Mouse (Mus musculus): ENCODE data around the gene Egfl7. TPM values are rescaled to one million over a fixed set of nuclear protein-coding genes. Genes with fewer than 3 reads are reported as not detected.
A peak's percentile ranks its signal among the peaks of the same experiment; 100 is the strongest.

Egfl7 gene
- polyA plus RNA-seq, 1 experiment from 2014 or later: 75.7 TPM

DNA sequence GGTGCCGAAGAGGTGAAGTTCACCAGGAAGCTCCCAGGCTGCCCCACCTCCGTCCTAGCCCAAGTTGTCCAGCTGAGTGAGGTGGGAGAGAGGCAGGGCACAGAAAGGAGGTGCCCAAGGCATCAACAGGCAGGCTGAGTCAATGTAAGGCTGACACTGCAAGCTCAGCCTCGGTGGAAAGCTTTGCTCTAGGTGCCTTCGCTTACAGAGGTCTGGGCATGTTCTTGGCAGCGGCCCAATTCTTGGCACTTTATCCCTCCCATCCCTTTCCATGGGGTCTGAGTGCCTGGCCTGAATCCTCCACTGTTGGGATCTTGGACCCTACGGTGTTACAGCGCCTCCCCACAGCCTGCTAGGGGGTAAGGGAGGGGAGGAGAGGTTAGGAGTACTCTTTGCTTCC, 2.9 kb downstream of the Egfl7 start:
- H3K27ac ChIP-seq (ENCODE audit: low read depth, low read length): no peak overlapping the region
- H3K4me3 ChIP-seq (ENCODE audit: low read depth, low read length): no peak overlapping the region
- no peak for ATAC-seq (ENCODE audit: insufficient read depth, low FRiP score, low TSS enrichment)
- H3K4me2 ChIP-seq (ENCODE audit: low read depth): no peak overlapping the region
- no peak for DNase-seq (ENCODE audit: low spot score)
- H3K36me3 ChIP-seq (ENCODE audit: control insufficient read depth, insufficient read depth, low read length): no peaks in the 10 kb centered on the region
- no peak overlapping the region for H3K9ac ChIP-seq (ENCODE audit: low read length)
- peaks cover 7% of the 10 kb centered on the region; the same call in 1 of the 2 replicates for H3K4me1 ChIP-seq (ENCODE audit: control insufficient read depth, insufficient read depth, low read length)
- H3K27me3 ChIP-seq (ENCODE audit: control insufficient read depth, insufficient read depth, low read length): no peaks in the 10 kb centered on the region
- WGBS: 85% methylated on average over 7 of the region's 7 CpGs
- H3K9me3 ChIP-seq (ENCODE audit: control insufficient read depth, low read length): no peaks in the 10 kb centered on the region

DNA sequence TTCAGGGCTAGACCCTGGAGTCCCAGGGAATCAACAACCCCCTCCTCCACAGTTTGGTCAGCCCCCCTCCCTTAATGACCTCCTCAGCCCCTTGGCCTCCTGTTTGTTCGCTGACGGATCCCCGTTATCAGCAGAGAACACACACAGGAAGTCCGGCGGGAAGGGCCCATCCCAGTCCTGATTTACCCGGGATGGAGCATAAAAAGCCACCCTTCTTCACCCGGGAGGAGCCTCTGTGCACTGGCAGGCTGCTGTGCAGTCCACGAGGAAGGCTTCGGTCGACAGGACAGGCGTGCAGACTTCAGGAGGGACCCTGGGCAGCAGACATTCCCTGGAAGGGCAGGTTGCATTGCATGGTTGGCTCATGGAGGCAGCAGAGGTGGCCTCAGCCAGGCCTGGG, 3.8 kb downstream of the Egfl7 start:
- Histone ChIP-seq H3K4me2 (ENCODE audit: low read depth) (no peak overlapping the region), H3K9me3 (ENCODE audit: control insufficient read depth, low read length) (no peaks in the 10 kb centered on the region), H3K4me1 (ENCODE audit: control insufficient read depth, insufficient read depth, low read length) (no peaks in the 10 kb centered on the region), H3K4me3 (ENCODE audit: low read depth, low read length) (0 out of 2 replicates have a peak overlapping the region, but pooled peaks have one; percentile 12), H3K27ac (ENCODE audit: low read depth, low read length) (peak overlapping the region; percentile 39; the same call in 1 of the 2 replicates), H3K9ac (ENCODE audit: low read length) (no peak overlapping the region; the same call in 1 of the 2 replicates), H3K27me3 (ENCODE audit: control insufficient read depth, insufficient read depth, low read length) (no peaks in the 10 kb centered on the region), H3K36me3 (ENCODE audit: control insufficient read depth, insufficient read depth, low read length) (no peaks in the 10 kb centered on the region)
- DNase-seq (ENCODE audit: low spot score): no peak
- 65% methylated on average over 11 of the region's 11 CpGs for WGBS
- ATAC-seq (ENCODE audit: insufficient read depth, low FRiP score, low TSS enrichment): no peak

DNA sequence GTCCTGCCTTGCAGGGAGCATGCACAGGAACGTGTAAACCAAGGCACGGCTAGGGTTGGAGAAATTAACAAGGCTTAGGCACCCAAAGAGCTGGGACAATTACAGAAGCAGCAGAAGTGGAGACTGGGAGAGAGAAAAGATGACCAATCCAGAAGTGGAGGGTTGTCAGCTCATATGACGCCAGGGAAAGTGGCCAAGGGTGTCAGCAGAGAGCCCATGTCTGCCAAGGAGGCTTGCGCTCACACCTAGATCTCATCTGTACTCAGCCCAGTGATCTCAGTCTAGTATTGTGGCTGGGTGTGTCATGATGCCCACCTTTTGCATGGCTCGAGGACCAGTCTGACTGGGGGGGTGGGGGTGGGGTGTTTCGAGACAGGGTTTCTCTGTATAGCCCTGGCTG, 5.9 kb downstream of the Egfl7 start:
- no peaks in the 10 kb centered on the region for H3K9me3 ChIP-seq (ENCODE audit: control insufficient read depth, low read length)
- H3K4me3 ChIP-seq (ENCODE audit: low read depth, low read length): peak overlapping the region; percentile 54
- 61% methylated on average over 6 of the region's 6 CpGs for WGBS
- ATAC-seq (ENCODE audit: insufficient read depth, low FRiP score, low TSS enrichment) (no peak), DNase-seq (ENCODE audit: low spot score) (no peak)
- H3K36me3 ChIP-seq (ENCODE audit: control insufficient read depth, insufficient read depth, low read length): no peaks in the 10 kb centered on the region
- 0 out of 2 replicates have a peak overlapping the region, but pooled peaks have one; percentile 34 for H3K27ac ChIP-seq (ENCODE audit: low read depth, low read length)
- H3K4me1 ChIP-seq (ENCODE audit: control insufficient read depth, insufficient read depth, low read length): no peaks in the 10 kb centered on the region
- no peaks in the 10 kb centered on the region for H3K27me3 ChIP-seq (ENCODE audit: control insufficient read depth, insufficient read depth, low read length)
- no peak overlapping the region for H3K4me2 ChIP-seq (ENCODE audit: low read depth)
- 0 out of 2 replicates have a peak overlapping the region, but pooled peaks have one; percentile 32 for H3K9ac ChIP-seq (ENCODE audit: low read length)

DNA sequence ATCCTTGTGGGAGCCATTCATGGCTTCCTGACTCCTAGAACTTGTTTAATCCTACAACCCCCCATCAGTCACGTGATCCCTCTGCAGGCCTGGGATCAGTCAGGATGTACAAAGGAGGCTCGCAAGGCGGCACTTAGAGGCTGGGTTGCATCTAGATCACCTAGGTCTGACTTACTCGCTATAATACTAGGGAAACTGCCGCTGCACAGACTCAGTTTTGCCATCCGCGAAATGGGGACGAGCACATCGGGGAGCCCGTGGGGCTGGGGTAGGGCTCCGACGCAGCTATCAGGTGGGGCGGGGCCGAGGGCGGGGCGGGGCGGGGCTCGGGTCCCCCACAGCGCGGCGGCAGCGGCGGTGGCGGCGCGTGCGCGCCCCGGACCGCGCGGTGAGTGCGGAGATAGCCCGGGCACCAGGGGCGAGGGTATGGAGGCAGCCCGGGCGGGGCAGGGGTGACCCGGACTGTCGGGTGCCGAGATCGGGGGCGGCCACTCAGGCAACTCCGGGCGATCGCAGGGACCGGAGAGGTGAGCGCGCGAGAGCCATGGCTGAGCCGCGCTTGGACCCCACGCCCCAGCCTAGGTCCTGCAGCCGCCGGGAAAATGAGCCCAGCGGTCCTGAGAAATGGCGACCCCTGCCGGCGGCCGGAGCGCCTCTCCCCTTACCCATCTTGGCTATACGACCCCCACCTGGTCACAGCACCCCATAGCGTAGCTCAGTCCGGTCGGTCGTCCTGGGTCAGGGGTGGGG, 6.7 kb downstream of the Egfl7 start, which contains the start of gene Gm20532:
Gene Gm20532, plus strand, starts transcription at position 346 of the 750 bp plus-strand sequence.
- Histone ChIP-seq H3K4me2 (ENCODE audit: low read depth) (peak within 1 kb of the TSS; percentile 57), H3K27ac (ENCODE audit: low read depth, low read length) (peak within 1 kb of the TSS; percentile 49; the same call in 1 of the 2 replicates), H3K9ac (ENCODE audit: low read length) (peak within 1 kb of the TSS; percentile 53), H3K4me1 (ENCODE audit: control insufficient read depth, insufficient read depth, low read length) (no peaks in the 10 kb centered on the region), H3K27me3 (ENCODE audit: control insufficient read depth, insufficient read depth, low read length) (no peaks in the 10 kb centered on the region), H3K9me3 (ENCODE audit: control insufficient read depth, low read length) (no peaks in the 10 kb centered on the region), H3K4me3 (ENCODE audit: low read depth, low read length) (peak within 1 kb of the TSS; percentile 54), H3K36me3 (ENCODE audit: control insufficient read depth, insufficient read depth, low read length) (no peaks in the 10 kb centered on the region)
- under 1% methylated on average over 62 of the region's 65 CpGs for WGBS
- DNase-seq (ENCODE audit: low spot score): peak; percentile 86
- peak; percentile 87 for ATAC-seq (ENCODE audit: insufficient read depth, low FRiP score, low TSS enrichment)

DNA sequence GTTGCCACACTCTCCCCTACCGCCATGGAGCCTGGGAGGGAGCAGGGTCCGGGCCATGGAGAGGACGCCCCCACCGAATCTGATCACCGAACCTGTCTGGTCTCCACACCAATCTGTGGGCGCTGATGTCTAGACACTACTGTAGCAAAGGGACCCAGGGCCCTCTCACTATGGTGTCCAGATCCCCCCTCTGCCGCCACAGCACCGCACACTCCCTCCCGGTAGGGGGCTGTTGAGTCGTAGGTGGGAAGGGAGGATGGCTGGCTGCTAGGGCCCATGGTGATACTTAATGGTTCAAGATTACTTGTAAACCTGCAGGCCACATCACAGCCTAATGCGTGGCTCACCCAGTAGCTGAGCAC, 7.2 kb downstream of the Egfl7 start:
- Histone ChIP-seq H3K9me3 (ENCODE audit: control insufficient read depth, low read length) (no peaks in the 10 kb centered on the region), H3K4me3 (ENCODE audit: low read depth, low read length) (peak overlapping the region; percentile 54), H3K9ac (ENCODE audit: low read length) (peak overlapping the region; percentile 53), H3K27me3 (ENCODE audit: control insufficient read depth, insufficient read depth, low read length) (no peaks in the 10 kb centered on the region), H3K4me1 (ENCODE audit: control insufficient read depth, insufficient read depth, low read length) (no peaks in the 10 kb centered on the region), H3K4me2 (ENCODE audit: low read depth) (peak overlapping the region; percentile 57), H3K36me3 (ENCODE audit: control insufficient read depth, insufficient read depth, low read length) (no peaks in the 10 kb centered on the region), H3K27ac (ENCODE audit: low read depth, low read length) (peak overlapping the region; percentile 49; the same call in 1 of the 2 replicates)
- DNase-seq (ENCODE audit: low spot score) (no peak), ATAC-seq (ENCODE audit: insufficient read depth, low FRiP score, low TSS enrichment) (peak; percentile 52; the same call in 1 of the 2 replicates)
- WGBS: 6% methylated on average over 11 of the region's 11 CpGs

DNA sequence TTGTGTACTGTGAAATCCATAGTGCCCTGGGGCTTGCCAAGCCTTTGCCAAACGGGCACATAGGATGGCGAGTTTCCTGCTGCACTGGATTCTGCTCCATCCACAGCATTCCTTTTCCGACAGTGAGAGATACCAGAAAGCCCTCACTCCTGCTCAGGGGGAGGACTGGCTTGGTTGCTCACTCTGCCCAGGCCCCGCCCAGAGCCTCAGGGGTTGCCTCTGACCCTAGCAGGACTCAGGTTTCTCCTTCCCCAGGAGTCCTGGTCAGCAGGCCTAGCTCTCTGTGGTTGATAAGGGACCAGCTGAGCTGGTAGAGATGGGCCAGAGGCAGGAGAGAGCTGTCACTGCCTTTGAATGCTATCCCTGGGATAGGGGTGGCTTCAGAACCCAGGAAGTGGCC, 8.8 kb downstream of the Egfl7 start:
- H3K4me1 ChIP-seq (ENCODE audit: control insufficient read depth, insufficient read depth, low read length): no peaks in the 10 kb centered on the region
- no peak overlapping the region for H3K4me3 ChIP-seq (ENCODE audit: low read depth, low read length)
- ATAC-seq (ENCODE audit: insufficient read depth, low FRiP score, low TSS enrichment) (no peak), DNase-seq (ENCODE audit: low spot score) (no peak)
- 55% methylated on average over 4 of the region's 4 CpGs for WGBS
- H3K9me3 ChIP-seq (ENCODE audit: control insufficient read depth, low read length): no peaks in the 10 kb centered on the region
- no peaks in the 10 kb centered on the region for H3K36me3 ChIP-seq (ENCODE audit: control insufficient read depth, insufficient read depth, low read length)
- H3K9ac ChIP-seq (ENCODE audit: low read length): peak overlapping the region; percentile 18
- peak overlapping the region; percentile 9; the same call in 1 of the 2 replicates for H3K4me2 ChIP-seq (ENCODE audit: low read depth)
- no peaks in the 10 kb centered on the region for H3K27me3 ChIP-seq (ENCODE audit: control insufficient read depth, insufficient read depth, low read length)
- H3K27ac ChIP-seq (ENCODE audit: low read depth, low read length): no peak overlapping the region

DNA sequence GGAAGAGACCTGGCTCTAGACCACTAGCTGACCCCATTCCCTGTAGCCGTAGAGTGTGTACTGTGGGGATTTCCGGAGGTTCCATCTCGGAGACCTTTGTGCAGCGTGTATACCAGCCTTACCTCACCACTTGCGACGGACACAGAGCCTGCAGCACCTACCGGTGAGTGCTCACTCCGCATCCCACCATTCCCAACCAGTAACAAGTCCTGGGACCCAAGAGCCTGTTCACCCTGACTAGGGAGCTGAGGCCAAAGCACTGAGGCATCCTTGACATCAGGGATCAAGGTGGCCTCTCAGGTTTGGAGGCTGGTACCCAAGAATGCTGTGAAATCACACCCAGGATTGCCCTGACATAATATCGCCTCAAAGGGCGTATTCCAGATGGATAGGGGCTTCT, 9.5 kb downstream of the Egfl7 start:
- 92% methylated on average over 10 of the region's 10 CpGs for WGBS
- H3K4me2 ChIP-seq (ENCODE audit: low read depth): no peak overlapping the region
- H3K9me3 ChIP-seq (ENCODE audit: control insufficient read depth, low read length): no peaks in the 10 kb centered on the region
- no peak overlapping the region for H3K27ac ChIP-seq (ENCODE audit: low read depth, low read length)
- H3K9ac ChIP-seq (ENCODE audit: low read length): no peak overlapping the region
- no peaks in the 10 kb centered on the region for H3K27me3 ChIP-seq (ENCODE audit: control insufficient read depth, insufficient read depth, low read length)
- no peaks in the 10 kb centered on the region for H3K4me1 ChIP-seq (ENCODE audit: control insufficient read depth, insufficient read depth, low read length)
- H3K4me3 ChIP-seq (ENCODE audit: low read depth, low read length): no peak overlapping the region
- H3K36me3 ChIP-seq (ENCODE audit: control insufficient read depth, insufficient read depth, low read length): no peaks in the 10 kb centered on the region
- DNase-seq (ENCODE audit: low spot score) (no peak), ATAC-seq (ENCODE audit: insufficient read depth, low FRiP score, low TSS enrichment) (no peak)

DNA sequence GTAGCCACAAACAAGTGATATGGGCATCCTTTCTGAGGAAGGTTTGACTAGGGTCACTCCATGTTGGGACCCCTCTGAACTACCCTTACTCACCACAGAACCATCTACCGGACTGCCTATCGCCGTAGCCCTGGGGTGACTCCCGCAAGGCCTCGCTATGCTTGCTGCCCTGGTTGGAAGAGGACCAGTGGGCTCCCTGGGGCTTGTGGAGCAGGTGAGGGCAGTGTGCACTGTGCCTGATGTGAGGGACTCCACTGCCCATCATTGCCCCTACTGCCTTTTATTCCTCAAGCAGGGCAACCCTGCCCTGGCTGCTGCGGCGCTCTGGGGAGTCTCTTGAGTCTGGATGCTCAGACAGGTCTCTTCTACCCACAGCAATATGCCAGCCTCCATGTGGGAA, 10.5 kb downstream of the Egfl7 start:
- no peak overlapping the region for H3K4me2 ChIP-seq (ENCODE audit: low read depth)
- DNase-seq (ENCODE audit: low spot score): no peak
- H3K4me1 ChIP-seq (ENCODE audit: control insufficient read depth, insufficient read depth, low read length): no peaks in the 10 kb centered on the region
- 94% methylated on average over 7 of the region's 7 CpGs for WGBS
- no peak overlapping the region for H3K9ac ChIP-seq (ENCODE audit: low read length)
- no peaks in the 10 kb centered on the region for H3K27me3 ChIP-seq (ENCODE audit: control insufficient read depth, insufficient read depth, low read length)
- no peak overlapping the region for H3K4me3 ChIP-seq (ENCODE audit: low read depth, low read length)
- no peak overlapping the region for H3K27ac ChIP-seq (ENCODE audit: low read depth, low read length)
- ATAC-seq (ENCODE audit: insufficient read depth, low FRiP score, low TSS enrichment): no peak
- no peaks in the 10 kb centered on the region for H3K9me3 ChIP-seq (ENCODE audit: control insufficient read depth, low read length)
- H3K36me3 ChIP-seq (ENCODE audit: control insufficient read depth, insufficient read depth, low read length): peaks cover 2% of the 10 kb centered on the region; the same call in 1 of the 2 replicates

DNA sequence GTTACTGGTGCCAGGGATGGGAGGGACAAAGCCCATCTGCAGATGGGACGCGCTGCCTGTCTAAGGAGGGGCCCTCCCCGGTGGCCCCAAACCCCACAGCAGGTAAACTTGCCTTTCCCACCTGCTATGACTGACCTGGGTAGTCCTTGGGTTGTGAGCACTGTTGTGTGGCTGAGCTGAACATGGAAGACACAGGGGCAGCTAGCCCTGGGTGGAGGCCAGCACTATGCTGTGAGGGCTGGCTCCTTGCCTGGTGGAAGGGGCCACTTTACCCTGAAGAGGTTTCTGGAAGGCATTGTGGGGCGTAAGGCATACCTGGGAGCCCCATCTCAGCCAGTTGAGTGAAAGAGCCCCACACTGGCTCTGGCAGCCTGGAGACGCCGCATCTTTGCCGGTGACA, 11.1 kb downstream of the Egfl7 start:
- no peak overlapping the region for H3K27ac ChIP-seq (ENCODE audit: low read depth, low read length)
- H3K36me3 ChIP-seq (ENCODE audit: control insufficient read depth, insufficient read depth, low read length): peaks cover 2% of the 10 kb centered on the region; the same call in 1 of the 2 replicates
- H3K9me3 ChIP-seq (ENCODE audit: control insufficient read depth, low read length): no peaks in the 10 kb centered on the region
- no peaks in the 10 kb centered on the region for H3K27me3 ChIP-seq (ENCODE audit: control insufficient read depth, insufficient read depth, low read length)
- DNase-seq (ENCODE audit: low spot score) (no peak), ATAC-seq (ENCODE audit: insufficient read depth, low FRiP score, low TSS enrichment) (no peak)
- H3K4me2 ChIP-seq (ENCODE audit: low read depth): no peak overlapping the region
- H3K4me3 ChIP-seq (ENCODE audit: low read depth, low read length): no peak overlapping the region
- no peaks in the 10 kb centered on the region for H3K4me1 ChIP-seq (ENCODE audit: control insufficient read depth, insufficient read depth, low read length)
- H3K9ac ChIP-seq (ENCODE audit: low read length): no peak overlapping the region
- WGBS: 95% methylated on average over 7 of the region's 7 CpGs
